8 mouse cellular contexts compared by ENCODE assay signal in genomic region chr17:34981690-34982180, GRCm38 (mm10). TPM values are rescaled to one million over a fixed set of nuclear protein-coding genes. Genes with fewer than 3 reads are reported as not detected.
DNase-seq lines count a peak whose midpoint lies in the region; ATAC-seq lines count a peak whose summit lies in the region.

Lsm2 (plus strand) TSS chr17:34981862.

- DNase-seq in adipocyte (ENCODE audit: low spot score) = peak; percentile 96
- peak; percentile 97 for DNase-seq in embryo, embryonic 10 days (ENCODE audit: low spot score)
- peak; percentile 91 for DNase-seq in gastrocnemius, postnatal 14 days
- DNase-seq in left cerebral cortex, postnatal 10 days (ENCODE audit: extremely low spot score in 1 of 2, low spot score in 2 of 2) = peak; percentile 88 to 94
- peak; percentile 96 for DNase-seq in right cerebral cortex, postnatal 25 days
- peak; percentile 88 to 89 for DNase-seq in urinary bladder, postnatal 4 days (ENCODE audit: low spot score in 2 of 2)

- intact Hi-C loops in gastrocnemius, postnatal 14 days (cut with DNase I; ENCODE audit: low total_unique reads) = loop anchor here (10.0 kb wide), 2 partner anchors 67 to 127 kb away; partner anchors contain the start of genes Nelfe, Skiv2l and Slc44a4
- intact Hi-C loops in left cerebral cortex, postnatal 10 days (cut with DNase I) = no loop called here

- peak; percentile 89 for ATAC-seq in inflammation-experienced regulatory T-cells, adult 6 months
- ATAC-seq in megakaryocyte-erythroid progenitor cell, adult 5-6 weeks (replicated peaks; ENCODE audit: low FRiP score, low TSS enrichment, poor library complexity, severe bottlenecking) = peak; percentile 80

RNA-seq across cellular contexts. Expression of gene Lsm2, which starts in this region (rescaled TPM):
- 10 to 100 TPM; 19.5 to 20.1 TPM for total RNA-seq in gastrocnemius, postnatal 14 days (2021)
- polyA plus RNA-seq in inflammation-experienced regulatory T-cells, adult 6 months (2017; shearing (Covaris generic)) = 10 to 100 TPM; 37.7 to 67.4 (median 40.0) TPM
- total RNA-seq in left cerebral cortex, postnatal 10 days (2021) = 10 to 100 TPM; 25.4 to 27.2 TPM
- total RNA-seq in megakaryocyte-erythroid progenitor cell, adult 5-6 weeks (2014; fragmentation: Nextera tagmentation) = 269 and 281 TPM in 2 replicates
- 34.8 and 79.7 TPM in 2 replicates for total RNA-seq in megakaryocyte-erythroid progenitor cell, adult 5-6 weeks (2017)

Comparison
In these comparisons a context has a peak if more than half of its experiments do, and no peak if none do; other contexts are left out.
1. Peak in every context shown above with its lines: DNase-seq and ATAC-seq.